Mouse (Mus musculus) heart, postnatal 0 days (tissue): ENCODE measurements at regions not wholly inside any gene's neighbourhood (a gene's known extent, or its start where the extent isn't known, plus 50 kb on each side); places are given as distances from the start of the nearest gene placed in this dataset.

Experiments used
- CTCF ChIP-seq: IDR thresholded peaks from 2 replicates; pipeline ENCODE4 v1.5.1; 2016; ENCODE audit warnings: antibody characterized with exemption, control low read depth, low read depth
- EP300 ChIP-seq: IDR thresholded peaks from 2 replicates; pipeline ENCODE4 v1.6.1; 2016; ENCODE audit warnings: antibody characterized with exemption, low read depth

GRCm38 (mm10) chr7:136640160-136640559, 254.3 kb upstream of the Mgmt start:
- no peak for TF ChIP-seq CTCF
- no peak for TF ChIP-seq EP300
